Mouse (Mus musculus) hindbrain, embryonic 12.5 days (tissue): ENCODE results near the gene Kcnj6. TPM values are rescaled to one million over a fixed set of nuclear protein-coding genes. Genes with fewer than 3 reads are reported as not detected.

Source experiments
- ATAC-seq: fragments of 200-750 bp; cut with Nextera tagmentation; 2 replicates; pipeline ENCODE4 v1.8.0; 2017; ENCODE audit warnings: moderate TSS enrichment; ENCODE audit not compliant: low FRiP score
- H3K27ac ChIP-seq: fragments of 300-500 bp; sonication (generic); 2 replicates; pipeline ENCODE4 v1.5.1; 2016; ENCODE audit warnings: mild to moderate bottlenecking
- H3K27me3 ChIP-seq: fragments of 300-500 bp; sonication (generic); 2 replicates; pipeline ENCODE4 v1.6.1; 2016; ENCODE audit warnings: mild to moderate bottlenecking
- H3K36me3 ChIP-seq: fragments of 300-500 bp; sonication (generic); 2 replicates; pipeline ENCODE4 v1.6.1; 2016; ENCODE audit warnings: mild to moderate bottlenecking
- H3K4me1 ChIP-seq: fragments of 300-500 bp; sonication (generic); 2 replicates; pipeline ENCODE4 v1.6.1; 2016
- H3K4me2 ChIP-seq: fragments of 300-500 bp; sonication (generic); replicated peaks from 2 replicates; pipeline ENCODE4 v1.6.1; 2016; ENCODE audit warnings: mild to moderate bottlenecking
- H3K4me3 ChIP-seq: fragments of 300-500 bp; sonication (generic); 2 replicates; pipeline ENCODE4 v1.5.1; 2016; ENCODE audit warnings: mild to moderate bottlenecking
- H3K9ac ChIP-seq: fragments of 300-500 bp; sonication (generic); 2 replicates; pipeline ENCODE4 v1.6.1; 2016; ENCODE audit warnings: mild to moderate bottlenecking, moderate library complexity
- H3K9me3 ChIP-seq: fragments of 300-500 bp; sonication (generic); replicated peaks from 2 replicates; pipeline ENCODE4 v1.6.1; 2016; ENCODE audit warnings: mild to moderate bottlenecking
- WGBS: fragments of 180-500 bp; shearing (Covaris S2); methylation state at CpG from one replicate; pipeline ENCODE4 v1.1.7; 2016; 5-methylcytosine and 5-hydroxymethylcytosine counted together
- polyA plus RNA-seq: library from polyadenylated mRNA; unstranded; fragments of >200 nt; fragmentation: Nextera tagmentation; extraction: Ambion mirVana; gene quantifications from 2 replicates; pipeline ENCODE4 v1.2.1, GENCODE M21; 2016

Gene Kcnj6
- polyA plus RNA-seq, 1 experiment from 2014 or later: 0.26 TPM

- no peaks in the 10 kb centered on the region for H3K36me3 ChIP-seq
- no peak overlapping the region for H3K4me3 ChIP-seq
- no peaks in the 10 kb centered on the region; the same call in 1 of the 2 replicates for H3K9me3 ChIP-seq
- H3K27me3 ChIP-seq: peaks cover 22% of the 10 kb centered on the region
- H3K9ac ChIP-seq: no peak overlapping the region
- no peak overlapping the region for H3K4me2 ChIP-seq
- 21% methylated on average over 6 of the region's 6 CpGs for WGBS
- H3K27ac ChIP-seq: no peak overlapping the region
- no peaks in the 10 kb centered on the region for H3K4me1 ChIP-seq
- ATAC-seq: no peak
These were observed 207.5 kb downstream of the Kcnj6 start for GRCm38 (mm10) chr16:94789958-94790357.

DNA sequence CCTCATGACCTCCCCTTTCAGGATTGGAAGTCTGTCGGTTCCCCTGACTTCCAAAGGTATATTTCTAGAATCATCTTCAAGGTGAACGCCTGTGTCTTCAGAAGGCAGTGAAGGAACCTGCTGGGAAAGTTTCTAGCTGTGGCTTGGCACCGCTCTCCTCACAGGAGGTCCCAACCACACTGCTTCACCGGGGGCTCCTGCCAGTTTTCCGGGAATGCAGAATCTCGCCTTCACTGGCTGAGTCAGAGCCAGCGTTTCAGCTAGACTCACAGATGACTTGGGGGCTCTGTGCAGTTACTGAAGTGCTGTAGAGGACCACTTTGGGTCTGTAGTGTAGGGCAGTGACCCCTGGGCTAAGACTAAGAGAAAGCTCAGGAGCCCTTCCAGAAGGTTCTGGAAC, 208.8 kb downstream of the Kcnj6 start:
- no peak overlapping the region for H3K4me3 ChIP-seq
- no peak overlapping the region for H3K9ac ChIP-seq
- no peak overlapping the region for H3K4me2 ChIP-seq
- H3K9me3 ChIP-seq: no peaks in the 10 kb centered on the region; the same call in 1 of the 2 replicates
- H3K27ac ChIP-seq: no peak overlapping the region
- WGBS: 83% methylated on average over 7 of the region's 7 CpGs
- no peak for ATAC-seq
- peaks cover 27% of the 10 kb centered on the region for H3K27me3 ChIP-seq
- H3K4me1 ChIP-seq: no peaks in the 10 kb centered on the region
- no peaks in the 10 kb centered on the region for H3K36me3 ChIP-seq

GRCm38 (mm10) chr16:94788165-94788564, 209.3 kb downstream of the Kcnj6 start:
- Histone ChIP-seq H3K9ac (no peak overlapping the region), H3K36me3 (no peaks in the 10 kb centered on the region), H3K27ac (no peak overlapping the region), H3K4me1 (no peaks in the 10 kb centered on the region; the same call in 1 of the 2 replicates), H3K27me3 (peaks cover 29% of the 10 kb centered on the region), H3K4me3 (no peak overlapping the region), H3K4me2 (no peak overlapping the region), H3K9me3 (no peaks in the 10 kb centered on the region; the same call in 1 of the 2 replicates)
- ATAC-seq: no peak
- 7% methylated on average over 16 of the region's 16 CpGs for WGBS

DNA sequence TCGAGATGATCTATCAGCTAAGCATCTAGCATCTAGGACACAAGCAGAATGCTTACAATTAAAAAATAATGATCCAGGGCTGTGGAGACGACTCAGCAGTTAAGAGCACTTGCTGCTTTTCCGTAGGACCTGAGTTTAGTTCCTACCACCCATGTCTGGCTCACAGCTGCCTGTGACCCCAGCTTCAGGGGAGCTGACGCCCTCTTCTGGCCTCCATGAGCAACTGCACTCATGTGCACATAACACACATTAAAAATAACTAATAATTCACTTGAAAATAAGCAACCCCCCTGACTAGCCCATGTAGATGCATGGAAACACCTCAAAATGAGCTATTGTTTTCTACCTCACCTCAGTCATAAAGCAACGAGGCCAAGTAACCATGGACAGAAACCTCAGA, 211.6 kb downstream of the Kcnj6 start:
- peaks cover 8% of the 10 kb centered on the region; the same call in 1 of the 2 replicates for H3K4me1 ChIP-seq
- H3K36me3 ChIP-seq: no peaks in the 10 kb centered on the region
- H3K9me3 ChIP-seq: no peaks in the 10 kb centered on the region; the same call in 1 of the 2 replicates
- H3K9ac ChIP-seq: no peak overlapping the region
- no peak for ATAC-seq
- no peak overlapping the region for H3K4me3 ChIP-seq
- peaks cover 24% of the 10 kb centered on the region for H3K27me3 ChIP-seq
- H3K27ac ChIP-seq: no peak overlapping the region
- WGBS: 73% methylated on average over 5 of the region's 5 CpGs
- no peak overlapping the region for H3K4me2 ChIP-seq

GRCm38 (mm10) chr16:94783696-94784095, 213.8 kb downstream of the Kcnj6 start:
- Histone ChIP-seq H3K9ac (no peak overlapping the region), H3K27me3 (peaks cover 24% of the 10 kb centered on the region), H3K4me2 (no peak overlapping the region), H3K36me3 (no peaks in the 10 kb centered on the region), H3K9me3 (peaks cover 4% of the 10 kb centered on the region), H3K4me1 (peaks cover 8% of the 10 kb centered on the region; the same call in 1 of the 2 replicates), H3K27ac (no peak overlapping the region), H3K4me3 (no peak overlapping the region)
- WGBS: 62% methylated on average over 7 of the region's 7 CpGs
- ATAC-seq: no peak

DNA sequence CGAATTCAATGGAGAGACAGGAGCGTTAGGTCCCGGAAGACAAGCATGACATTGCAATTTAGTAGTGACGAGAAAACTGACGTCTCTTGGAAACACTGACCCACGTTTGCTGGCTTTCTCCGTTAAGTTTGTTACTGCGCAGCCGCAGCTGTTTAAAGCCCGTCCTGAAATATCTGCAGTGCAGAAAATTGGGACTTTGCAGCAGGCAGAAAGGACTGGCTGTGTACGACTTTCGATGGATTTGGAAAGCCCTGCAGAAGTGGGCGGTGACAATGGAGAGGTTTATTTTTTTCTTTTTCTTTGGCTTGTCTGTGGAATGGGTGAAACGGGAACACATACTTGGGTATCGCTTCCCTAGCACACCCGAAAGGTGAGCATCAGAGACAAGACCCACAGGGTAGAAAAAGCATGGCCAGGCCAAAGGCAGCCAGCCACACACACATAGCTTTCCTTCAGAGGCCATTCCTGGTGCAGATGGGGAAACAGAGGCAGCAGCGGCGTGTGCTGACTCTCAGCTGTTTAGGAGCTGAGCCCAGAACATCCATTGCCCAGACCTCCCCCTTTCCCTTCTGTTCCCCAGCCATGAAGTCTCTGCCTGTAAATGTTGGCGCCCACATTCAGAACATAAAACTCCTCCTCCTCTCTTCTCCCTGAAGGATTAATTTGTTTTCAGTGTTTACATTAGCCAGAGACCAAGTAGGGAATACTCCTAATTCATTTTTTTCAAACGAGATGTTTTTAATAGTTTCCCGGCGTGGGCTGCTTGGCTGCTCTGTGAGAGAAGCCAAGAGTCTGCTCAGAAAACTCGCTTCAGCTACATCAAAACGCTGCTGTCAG, 215.2 kb downstream of the Kcnj6 start:
- Histone ChIP-seq H3K4me1 (peaks cover 8% of the 10 kb centered on the region; the same call in 1 of the 2 replicates), H3K4me3 (peak overlapping the region; percentile 7; the same call in 1 of the 2 replicates), H3K9me3 (peaks cover 4% of the 10 kb centered on the region), H3K4me2 (peak overlapping the region; percentile 38), H3K9ac (no peak overlapping the region), H3K36me3 (no peaks in the 10 kb centered on the region), H3K27ac (no peak overlapping the region), H3K27me3 (peaks cover 13% of the 10 kb centered on the region)
- peak; percentile 63; the same call in 1 of the 2 replicates for ATAC-seq
- 74% methylated on average over 24 of the region's 24 CpGs for WGBS

DNA sequence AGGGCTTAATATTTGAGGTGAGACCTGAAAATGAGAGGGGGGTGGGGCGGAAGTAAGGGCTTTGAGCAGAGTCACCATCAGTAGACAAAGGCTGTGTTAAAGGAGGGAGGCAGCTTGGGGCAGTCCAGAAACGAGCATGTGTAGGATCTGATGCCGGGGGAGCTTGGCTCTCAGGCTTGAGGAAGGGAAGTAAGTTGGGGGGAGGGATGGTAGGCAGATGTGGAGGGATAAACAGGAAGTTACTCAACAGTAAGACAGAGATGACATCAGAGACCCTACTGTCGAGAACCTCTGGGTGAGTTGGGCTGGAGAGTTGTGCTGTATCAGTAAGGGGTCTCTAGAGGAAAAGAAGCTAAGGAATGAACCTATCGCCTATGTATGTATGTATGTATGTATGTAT, 223.6 kb downstream of the Kcnj6 start:
- Histone ChIP-seq H3K27me3 (no peaks in the 10 kb centered on the region), H3K36me3 (no peaks in the 10 kb centered on the region), H3K4me1 (no peaks in the 10 kb centered on the region), H3K4me2 (no peak overlapping the region), H3K9ac (no peak overlapping the region), H3K27ac (no peak overlapping the region), H3K9me3 (peaks cover 2% of the 10 kb centered on the region), H3K4me3 (no peak overlapping the region)
- no peak for ATAC-seq
- WGBS: 74% methylated on average over 5 of the region's 5 CpGs

- H3K4me2 ChIP-seq: no peak overlapping the region
- H3K27me3 ChIP-seq: no peaks in the 10 kb centered on the region
- no peak overlapping the region for H3K9ac ChIP-seq
These were observed 229.9 kb downstream of the Kcnj6 start for GRCm38 (mm10) chr16:94767606-94768005.

DNA sequence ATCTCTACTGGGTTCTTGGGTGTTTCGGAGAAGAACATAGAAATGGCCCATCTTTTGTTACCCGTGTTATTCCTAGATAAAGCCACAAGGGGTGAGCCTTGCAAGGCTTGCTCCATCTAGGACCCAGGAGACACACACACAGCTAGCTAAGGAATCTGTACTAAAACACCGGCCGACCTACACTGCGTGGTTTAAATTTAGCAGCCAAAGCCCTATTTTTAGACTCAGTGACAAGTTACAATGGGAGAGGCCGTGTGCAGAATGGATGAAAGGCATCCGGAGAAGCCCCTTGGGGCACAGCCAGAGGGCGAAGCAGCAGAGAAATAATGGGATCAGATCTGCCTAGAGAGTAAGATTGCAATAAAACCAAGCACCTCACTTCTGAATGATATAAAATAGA, 232.4 kb downstream of the Kcnj6 start:
- 41% methylated on average over 8 of the region's 8 CpGs for WGBS

More at GRCm38 (mm10) chr16:94767606-94768005, 229.9 kb downstream of the Kcnj6 start:
- Histone ChIP-seq H3K36me3 (no peaks in the 10 kb centered on the region), H3K4me1 (peaks cover 6% of the 10 kb centered on the region; the same call in 1 of the 2 replicates), H3K9me3 (no peaks in the 10 kb centered on the region), H3K4me3 (no peak overlapping the region), H3K27ac (no peak overlapping the region)
- no peak for ATAC-seq
- 93% methylated on average over 6 of the region's 6 CpGs for WGBS

GRCm38 (mm10) chr16:94760732-94761131, 236.8 kb downstream of the Kcnj6 start:
- Histone ChIP-seq H3K27me3 (no peaks in the 10 kb centered on the region), H3K9me3 (no peaks in the 10 kb centered on the region), H3K4me3 (no peak overlapping the region), H3K4me1 (peaks cover 6% of the 10 kb centered on the region; the same call in 1 of the 2 replicates), H3K36me3 (no peaks in the 10 kb centered on the region), H3K9ac (no peak overlapping the region), H3K27ac (no peak overlapping the region), H3K4me2 (no peak overlapping the region)
- ATAC-seq: no peak
- 46% methylated on average over 7 of the region's 11 CpGs for WGBS

More for the DNA sequence above, 232.4 kb downstream of the Kcnj6 start:
- no peak for ATAC-seq
- Histone ChIP-seq H3K4me1 (peaks cover 6% of the 10 kb centered on the region; the same call in 1 of the 2 replicates), H3K27ac (no peak overlapping the region), H3K36me3 (no peaks in the 10 kb centered on the region), H3K4me2 (no peak overlapping the region; the same call in 1 of the 2 replicates), H3K9me3 (no peaks in the 10 kb centered on the region), H3K27me3 (no peaks in the 10 kb centered on the region), H3K4me3 (no peak overlapping the region), H3K9ac (no peak overlapping the region)

GRCm38 (mm10) chr16:94759761-94760160, 237.7 kb downstream of the Kcnj6 start:
- ATAC-seq: no peak
- no peak overlapping the region for H3K9ac ChIP-seq
- WGBS: 46% methylated on average over 5 of the region's 5 CpGs
- no peak overlapping the region for H3K4me2 ChIP-seq
- H3K9me3 ChIP-seq: no peaks in the 10 kb centered on the region
- no peak overlapping the region for H3K27ac ChIP-seq
- H3K36me3 ChIP-seq: no peaks in the 10 kb centered on the region
- H3K27me3 ChIP-seq: no peaks in the 10 kb centered on the region
- no peak overlapping the region for H3K4me3 ChIP-seq
- H3K4me1 ChIP-seq: no peaks in the 10 kb centered on the region

- no peak overlapping the region for H3K9ac ChIP-seq
- H3K27ac ChIP-seq: no peak overlapping the region
- H3K4me3 ChIP-seq: no peak overlapping the region
- no peak overlapping the region for H3K4me2 ChIP-seq
- H3K4me1 ChIP-seq: peaks cover 4% of the 10 kb centered on the region; the same call in 1 of the 2 replicates
- 47% methylated on average over 3 of the region's 3 CpGs for WGBS
- H3K36me3 ChIP-seq: no peaks in the 10 kb centered on the region
- H3K27me3 ChIP-seq: no peaks in the 10 kb centered on the region
- no peak for ATAC-seq
- H3K9me3 ChIP-seq: no peaks in the 10 kb centered on the region
These were observed 238.9 kb downstream of the Kcnj6 start for GRCm38 (mm10) chr16:94758606-94759005.
